Mouse (Mus musculus): ENCODE measurements around the gene Prph2. TPM values are rescaled to one million over a fixed set of nuclear protein-coding genes. Genes with fewer than 3 reads are reported as not detected.

The Prph2 gene
- polyA plus RNA-seq, 1 experiment from 2014 or later, result not detected

DNA sequence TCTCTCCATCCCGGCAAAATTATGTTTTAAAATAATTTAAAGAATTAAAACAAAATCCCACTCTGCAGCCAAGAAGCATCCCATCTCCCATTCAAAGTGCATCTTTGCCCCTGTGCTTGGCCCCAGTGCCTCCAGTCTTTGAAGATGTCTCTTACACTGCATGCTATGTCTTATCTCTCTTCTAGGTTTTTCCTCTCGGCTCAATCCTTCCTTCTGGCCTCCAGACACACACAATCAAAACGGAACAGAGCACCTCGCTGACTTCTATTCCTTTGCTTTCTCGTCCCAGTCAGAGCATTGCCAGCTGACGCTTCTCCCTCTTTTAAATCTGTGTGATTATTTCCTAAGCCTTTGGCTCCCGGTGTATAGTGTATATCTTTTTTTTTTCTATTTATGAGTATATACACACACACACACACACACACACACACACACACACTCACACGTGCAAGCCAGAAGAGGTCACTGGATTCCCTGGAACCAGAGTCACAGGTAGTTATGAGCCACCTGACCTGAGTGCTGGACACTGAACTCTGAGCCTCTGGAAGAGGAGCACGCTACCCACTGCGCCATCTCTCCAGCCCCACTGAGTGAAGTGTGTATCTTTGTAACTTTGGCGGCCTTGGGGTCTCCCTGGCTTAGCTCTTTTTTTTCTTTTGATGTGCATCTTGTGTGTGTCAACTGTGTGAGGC is 24.9 kb upstream of the Prph2 start:
- H3K79me2 ChIP-seq (ENCODE audit: inconsistent target), result no peaks in the 10 kb centered on the region
- no peak overlapping the region for H3K4me3 ChIP-seq (ENCODE audit: inconsistent target)
- WGBS (ENCODE audit: missing documents), result 92% methylated on average over 11 of the region's 11 CpGs
- no peaks in the 10 kb centered on the region for H3K36me3 ChIP-seq (ENCODE audit: inconsistent target)
- H3K27ac ChIP-seq, result no peak overlapping the region

DNA sequence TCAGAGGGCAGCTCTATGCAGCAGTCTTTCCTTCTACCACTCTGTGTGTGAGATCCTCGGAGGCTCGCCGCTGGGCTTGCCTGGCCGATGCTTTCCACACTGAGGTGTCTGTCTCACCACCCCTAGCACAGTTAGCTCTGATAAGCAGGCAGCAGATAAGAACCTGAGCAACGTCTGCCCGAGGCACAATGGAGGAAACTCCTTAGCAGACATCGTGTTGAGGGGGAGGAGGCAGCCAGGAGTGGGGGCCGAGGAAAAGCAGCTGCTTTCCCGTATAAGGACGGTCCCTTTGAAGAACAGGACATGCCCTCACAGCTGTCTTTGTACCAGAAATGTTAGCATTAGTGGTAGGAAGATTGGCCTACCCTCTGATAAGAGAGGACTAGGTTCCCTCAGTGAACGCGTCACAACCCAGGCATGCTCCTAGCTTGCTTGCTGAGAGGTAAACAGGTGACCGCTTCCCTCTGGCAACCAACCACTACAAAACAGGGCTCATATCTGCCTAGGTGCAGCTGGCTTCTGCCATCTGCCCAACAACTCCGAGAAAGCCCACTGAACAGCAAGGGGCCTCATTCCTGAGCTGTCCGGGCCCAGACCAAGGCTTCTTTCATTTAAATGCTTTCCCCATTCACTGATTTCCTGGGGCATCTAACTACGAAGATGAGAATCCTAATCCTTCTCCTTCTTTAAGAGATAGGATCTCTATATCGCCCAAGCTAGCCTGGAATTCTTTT is 24.2 kb upstream of the Prph2 start:
- no peak overlapping the region for H3K27ac ChIP-seq
- H3K36me3 ChIP-seq (ENCODE audit: inconsistent target), result no peaks in the 10 kb centered on the region
- 89% methylated on average over 17 of the region's 17 CpGs for WGBS (ENCODE audit: missing documents)
- H3K4me3 ChIP-seq (ENCODE audit: inconsistent target), result no peak overlapping the region
- H3K79me2 ChIP-seq (ENCODE audit: inconsistent target), result peaks cover 3% of the 10 kb centered on the region

DNA sequence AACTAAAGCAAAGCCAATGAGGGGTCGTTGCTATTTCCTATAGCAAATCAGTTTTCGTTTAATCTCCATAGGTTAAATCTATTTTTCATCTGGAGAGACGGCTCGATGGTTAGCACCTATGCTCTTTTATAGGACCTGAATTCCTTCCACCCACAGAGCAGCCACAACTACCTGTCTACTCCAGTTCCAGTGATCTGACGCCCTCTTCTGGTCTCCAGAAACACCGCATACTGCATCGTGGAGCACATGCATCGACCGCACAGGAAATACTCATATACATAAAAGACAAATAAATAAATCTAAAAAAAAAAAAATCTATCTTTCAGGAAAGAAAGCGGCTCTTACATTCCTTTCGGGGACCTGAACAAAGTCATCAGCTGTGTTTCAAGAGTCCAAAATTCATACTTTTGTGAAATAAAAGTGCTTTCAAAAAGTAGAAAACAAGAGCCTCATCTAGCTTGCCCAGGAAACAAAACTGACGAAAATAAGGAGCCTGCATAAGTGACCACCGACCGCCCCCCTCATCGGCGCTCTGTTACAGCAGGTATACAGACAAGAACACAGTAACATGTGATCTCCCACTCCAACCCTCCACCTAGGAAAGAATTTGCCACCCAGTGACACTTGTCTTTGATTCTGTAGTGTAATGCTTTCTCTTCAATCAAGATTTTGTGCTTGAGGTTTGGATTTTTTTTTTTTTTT is 21.6 kb upstream of the Prph2 start:
- Histone ChIP-seq H3K79me2 (ENCODE audit: inconsistent target) (peaks cover 18% of the 10 kb centered on the region), H3K4me3 (ENCODE audit: inconsistent target) (peak overlapping the region; percentile 79), H3K27ac (peak overlapping the region; percentile 60), H3K36me3 (ENCODE audit: inconsistent target) (no peaks in the 10 kb centered on the region)
- WGBS (ENCODE audit: missing documents), result 53% methylated on average over 15 of the region's 16 CpGs

DNA sequence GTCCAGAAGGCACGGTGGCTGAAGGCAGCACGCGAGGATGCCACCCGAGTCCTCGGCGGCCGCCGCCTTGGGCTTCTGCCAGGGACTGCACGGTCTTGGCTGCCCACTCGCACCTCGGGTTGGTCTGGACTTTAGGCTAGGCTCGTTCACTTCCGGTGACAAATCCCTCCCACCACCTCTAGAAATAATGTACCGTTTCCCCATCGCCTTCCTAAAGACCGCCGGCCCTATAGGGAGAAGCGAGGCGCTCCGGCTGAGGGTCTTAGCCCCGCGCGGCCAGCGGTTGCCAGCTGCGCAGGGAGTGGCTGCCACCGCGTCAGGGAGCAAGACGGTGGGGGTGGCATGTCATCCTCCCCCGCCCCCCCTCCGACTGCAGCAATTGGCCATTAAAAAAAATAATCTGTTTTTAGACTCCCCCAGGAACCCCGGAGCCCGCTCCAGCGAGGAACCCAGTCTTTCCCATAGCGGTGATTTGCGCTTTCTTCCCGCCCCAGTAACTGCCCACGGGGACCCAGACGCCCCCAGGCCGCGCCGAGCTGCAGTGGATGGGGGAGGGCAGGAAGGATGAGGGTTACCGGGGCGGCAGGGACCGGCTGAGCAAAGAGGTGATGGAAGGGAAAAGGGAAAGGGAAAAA is 20.7 kb upstream of the Prph2 start:
- Histone ChIP-seq H3K27ac (peak overlapping the region; percentile 60), H3K4me3 (ENCODE audit: inconsistent target) (peak overlapping the region; percentile 79), H3K79me2 (ENCODE audit: inconsistent target) (peaks cover 18% of the 10 kb centered on the region), H3K36me3 (ENCODE audit: inconsistent target) (no peaks in the 10 kb centered on the region)
- WGBS (ENCODE audit: missing documents), result under 1% methylated on average over 44 of the region's 44 CpGs

DNA sequence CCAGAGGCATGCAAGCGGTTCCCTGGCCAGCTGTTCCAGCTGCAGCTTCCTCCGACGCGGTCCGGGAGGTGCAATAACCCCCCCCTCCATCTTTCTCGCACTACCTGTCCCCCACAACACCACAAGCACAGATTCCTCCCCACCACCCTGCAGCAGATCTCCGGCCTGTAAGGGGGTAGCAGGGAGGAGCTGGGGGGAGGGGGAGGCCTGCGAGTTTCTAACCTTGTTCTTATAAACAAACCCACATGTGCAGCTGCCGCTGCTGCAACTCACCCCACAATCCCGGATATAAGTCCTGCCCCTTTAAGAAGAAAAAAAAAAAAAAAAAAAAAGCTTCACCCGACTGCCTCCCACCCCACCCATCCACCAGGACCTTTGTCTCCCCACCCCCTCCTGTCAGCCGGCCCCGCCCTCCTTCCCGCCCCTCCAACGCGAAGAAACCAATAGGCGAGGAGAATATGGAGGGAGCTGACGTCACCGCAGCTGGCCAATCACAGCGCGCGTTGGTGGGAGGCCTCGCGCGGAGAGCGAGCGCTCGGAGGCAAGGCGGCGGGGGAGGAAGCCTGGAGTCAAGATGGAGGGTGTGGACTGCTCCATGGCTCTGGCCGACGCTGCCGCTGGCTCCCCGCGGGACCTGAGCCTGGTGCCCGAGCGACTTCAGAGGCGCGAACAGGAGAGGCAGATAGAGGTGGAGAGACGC is 20.0 kb upstream of the Prph2 start, which contains the start of gene Tbcc:
Gene Tbcc (plus strand): TSS at position 569 of the 700 bp plus-strand sequence.
- WGBS (ENCODE audit: missing documents), result 1% methylated on average over 34 of the region's 40 CpGs
- peak within 1 kb of the TSS; percentile 60 for H3K27ac ChIP-seq
- peaks cover 18% of the 10 kb centered on the region for H3K79me2 ChIP-seq (ENCODE audit: inconsistent target)
- peak within 1 kb of the TSS; percentile 79 for H3K4me3 ChIP-seq (ENCODE audit: inconsistent target)
- no peaks in the 10 kb centered on the region for H3K36me3 ChIP-seq (ENCODE audit: inconsistent target)

DNA sequence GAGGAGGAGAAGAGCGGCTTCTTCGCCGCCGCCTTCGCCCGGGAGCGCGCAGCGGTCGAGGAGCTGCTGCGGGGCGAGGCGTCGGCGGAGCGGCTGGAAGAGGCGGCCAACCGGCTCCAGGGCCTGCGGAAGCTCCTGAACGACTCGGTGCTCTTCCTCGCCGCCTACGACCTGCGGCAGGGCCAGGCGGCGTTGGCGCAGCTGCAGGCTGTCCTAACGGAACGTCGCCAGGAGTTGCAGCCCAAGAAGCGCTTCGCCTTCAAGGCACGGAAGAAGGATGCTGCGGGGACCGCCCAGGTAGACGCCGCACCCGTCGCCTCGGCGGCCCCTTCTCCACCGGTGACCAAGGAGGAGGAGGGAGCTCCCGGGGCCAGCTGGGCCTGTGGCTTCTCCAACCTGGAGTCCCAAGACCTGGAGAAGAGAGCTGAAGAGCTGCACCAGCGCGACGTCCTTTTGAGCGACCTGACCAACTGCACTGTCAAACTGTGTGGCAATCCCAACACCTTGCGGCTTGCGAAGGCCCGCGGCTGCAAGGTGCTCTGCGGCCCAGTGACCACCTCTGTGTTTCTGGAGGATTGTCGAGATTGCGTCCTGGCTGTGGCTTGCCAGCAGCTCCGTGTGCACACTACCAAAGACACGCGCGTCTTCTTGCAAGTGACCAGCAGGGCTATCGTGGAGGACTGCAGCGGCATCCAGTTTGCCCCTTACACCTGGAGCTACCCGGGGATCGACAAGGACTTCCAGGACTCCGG is 19.2 kb upstream of the Prph2 start:
- Histone ChIP-seq H3K36me3 (ENCODE audit: inconsistent target) (no peaks in the 10 kb centered on the region), H3K4me3 (ENCODE audit: inconsistent target) (peak overlapping the region; percentile 47), H3K27ac (no peak overlapping the region), H3K79me2 (ENCODE audit: inconsistent target) (peaks cover 18% of the 10 kb centered on the region)
- 3% methylated on average over 61 of the region's 64 CpGs for WGBS (ENCODE audit: missing documents)

DNA sequence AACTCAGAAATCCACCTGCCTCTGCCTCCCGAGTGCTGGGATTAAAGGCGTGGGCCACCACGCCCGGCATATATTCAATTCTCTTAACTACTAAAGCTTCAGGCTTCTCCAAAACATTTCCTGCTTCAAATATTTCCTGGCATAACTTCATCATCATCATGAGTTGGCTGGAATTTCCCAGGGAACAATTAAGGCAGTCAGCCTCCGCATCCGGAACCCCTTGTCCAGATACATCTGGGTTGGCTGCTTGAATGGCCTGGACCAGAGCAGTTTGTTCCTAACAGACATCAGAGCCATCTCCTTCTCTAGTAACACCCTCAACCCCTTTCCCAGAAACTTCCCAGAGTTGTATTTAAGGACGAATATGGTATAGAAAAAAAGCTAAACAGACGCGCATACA is 14.8 kb upstream of the Prph2 start:
- Histone ChIP-seq H3K79me2 (ENCODE audit: inconsistent target) (peaks cover 18% of the 10 kb centered on the region), H3K4me3 (ENCODE audit: inconsistent target) (no peak overlapping the region), H3K27ac (no peak overlapping the region), H3K36me3 (ENCODE audit: inconsistent target) (no peaks in the 10 kb centered on the region)
- 92% methylated on average over 9 of the region's 9 CpGs for WGBS (ENCODE audit: missing documents)

DNA sequence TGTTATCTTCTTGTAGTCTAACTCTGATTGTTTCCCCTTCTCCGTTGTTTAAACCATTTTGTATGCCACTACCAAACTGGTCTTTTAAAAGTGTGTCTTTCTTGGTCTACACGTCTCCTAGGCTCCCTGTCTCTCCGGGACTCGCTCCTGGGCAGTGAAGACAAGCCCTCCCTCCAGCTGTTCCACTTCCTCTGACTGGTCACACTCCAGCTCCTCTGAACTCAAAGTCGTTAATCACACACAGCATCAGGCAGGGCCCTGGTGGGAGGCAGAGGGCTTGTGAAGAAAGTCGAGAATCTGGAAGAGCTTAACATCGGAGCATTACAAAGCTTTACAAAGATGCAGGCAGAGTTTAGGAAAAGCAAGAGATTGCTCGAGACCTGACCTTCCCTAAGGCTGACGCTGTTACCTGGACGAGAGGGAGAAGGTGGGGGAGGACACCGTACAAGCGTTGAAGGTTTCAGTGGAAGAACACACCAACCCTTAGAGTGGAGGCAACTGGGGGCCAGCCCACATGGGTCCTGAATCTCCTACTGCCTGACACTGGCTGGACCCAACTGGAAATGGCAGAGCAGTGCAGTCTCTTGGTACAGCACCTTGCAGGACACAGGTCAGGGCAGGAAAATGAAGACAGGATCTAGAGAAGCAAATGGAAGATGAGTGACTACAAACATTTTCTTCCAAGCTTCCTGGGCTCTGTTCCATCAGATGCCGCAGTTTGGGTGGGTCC is 12.9 kb upstream of the Prph2 start:
- Histone ChIP-seq H3K36me3 (ENCODE audit: inconsistent target) (no peaks in the 10 kb centered on the region), H3K4me3 (ENCODE audit: inconsistent target) (no peak overlapping the region), H3K79me2 (ENCODE audit: inconsistent target) (peaks cover 2% of the 10 kb centered on the region), H3K27ac (no peak overlapping the region)
- 62% methylated on average over 13 of the region's 13 CpGs for WGBS (ENCODE audit: missing documents)

DNA sequence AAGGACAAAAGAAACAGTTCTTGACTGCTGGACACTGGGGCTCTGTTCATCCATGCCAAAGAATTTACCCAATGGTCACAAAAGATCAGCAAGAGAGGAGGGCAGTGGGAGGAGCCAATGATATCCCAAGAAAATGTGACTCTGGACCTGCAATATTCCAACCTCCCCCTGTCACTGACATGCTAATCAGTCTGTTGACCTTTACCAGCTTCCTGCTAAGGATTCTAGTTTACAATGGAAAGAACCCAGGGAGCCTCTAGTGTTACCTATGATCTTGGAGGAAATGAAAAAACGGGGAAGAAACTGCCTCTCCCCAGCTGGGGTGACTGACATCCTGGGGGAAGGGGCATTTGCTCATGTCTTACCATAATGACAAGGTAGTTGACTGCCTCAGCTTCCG is 9.3 kb upstream of the Prph2 start:
- 72% methylated on average over 2 of the region's 2 CpGs for WGBS (ENCODE audit: missing documents)
- H3K79me2 ChIP-seq (ENCODE audit: inconsistent target), result no peaks in the 10 kb centered on the region
- H3K27ac ChIP-seq, result no peak overlapping the region
- no peaks in the 10 kb centered on the region for H3K36me3 ChIP-seq (ENCODE audit: inconsistent target)
- no peak overlapping the region for H3K4me3 ChIP-seq (ENCODE audit: inconsistent target)

DNA sequence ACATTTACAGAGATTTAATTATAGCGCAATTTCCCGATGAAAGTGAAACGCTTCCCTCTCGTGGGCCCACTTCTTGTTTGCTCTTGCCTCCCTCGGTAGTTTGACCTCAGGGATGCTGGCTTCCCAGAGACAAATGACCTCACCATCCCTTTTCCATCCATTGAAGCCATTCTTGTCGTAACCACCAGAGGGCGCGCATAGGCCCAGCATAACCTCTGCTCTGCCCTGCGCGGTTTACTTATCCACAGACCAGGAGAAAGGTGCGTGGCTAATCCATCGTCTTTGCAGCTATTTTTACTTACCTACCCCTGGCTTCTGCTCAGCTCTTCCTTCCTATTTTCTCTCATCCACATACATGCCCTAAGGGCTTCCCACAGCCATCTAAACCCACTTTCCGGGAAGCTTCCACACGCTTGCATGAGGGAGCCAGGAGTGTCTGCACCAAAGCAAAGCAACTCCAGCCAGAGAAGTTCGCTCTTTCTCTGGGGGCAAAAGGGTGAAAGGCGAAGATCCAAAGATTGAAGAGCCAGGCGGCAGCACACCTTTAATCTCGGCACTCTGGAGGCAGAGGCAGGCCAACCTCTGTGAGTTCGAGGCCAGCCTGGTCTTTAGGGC is 6.3 kb upstream of the Prph2 start:
- Histone ChIP-seq H3K79me2 (ENCODE audit: inconsistent target) (no peaks in the 10 kb centered on the region), H3K27ac (no peak overlapping the region), H3K36me3 (ENCODE audit: inconsistent target) (no peaks in the 10 kb centered on the region), H3K4me3 (ENCODE audit: inconsistent target) (no peak overlapping the region)
- WGBS (ENCODE audit: missing documents), result 29% methylated on average over 19 of the region's 19 CpGs

DNA sequence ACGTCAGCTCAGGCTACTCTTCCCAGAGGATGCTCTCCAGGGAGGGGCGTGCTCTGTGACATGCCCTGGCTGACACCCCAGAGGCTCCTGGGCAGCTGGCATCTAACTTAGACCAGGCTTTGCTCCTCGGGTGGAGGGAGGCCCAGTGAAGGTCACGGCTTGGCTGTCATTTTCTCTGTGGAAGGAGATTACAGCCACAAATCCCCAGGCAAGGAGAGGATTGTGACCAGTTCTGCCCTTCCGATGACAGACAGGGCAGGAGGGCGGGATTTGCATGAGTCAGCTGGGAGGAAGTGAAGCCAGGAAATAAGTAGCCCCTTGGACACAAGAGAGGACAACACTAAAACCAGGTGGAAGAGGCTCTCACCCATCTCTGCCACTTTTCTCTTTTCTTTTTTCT is 2.1 kb downstream of the Prph2 start:
- H3K36me3 ChIP-seq (ENCODE audit: inconsistent target), result no peaks in the 10 kb centered on the region
- H3K27ac ChIP-seq, result no peak overlapping the region
- H3K79me2 ChIP-seq (ENCODE audit: inconsistent target), result no peaks in the 10 kb centered on the region
- WGBS (ENCODE audit: missing documents), result 53% methylated on average over 6 of the region's 6 CpGs
- H3K4me3 ChIP-seq (ENCODE audit: inconsistent target), result no peak overlapping the region

DNA sequence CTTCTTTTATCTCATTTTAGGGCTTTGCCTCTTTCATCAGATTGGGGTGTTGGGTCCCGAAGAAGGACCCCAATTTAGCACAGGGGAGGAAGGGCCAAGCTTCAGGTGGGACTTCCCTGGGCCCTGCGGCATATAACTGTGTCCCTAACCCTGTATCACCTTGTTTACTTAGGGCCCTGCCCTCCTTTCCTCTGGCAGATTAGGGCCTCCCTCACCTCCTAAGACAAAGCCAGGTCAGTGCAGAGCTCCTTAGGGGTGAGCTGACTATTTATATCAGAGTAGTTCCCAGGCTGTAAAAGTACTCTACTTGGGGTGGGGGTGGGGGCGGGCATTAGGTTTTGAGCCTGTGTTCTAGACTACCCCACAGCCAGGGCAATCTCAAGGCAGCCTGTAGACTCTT is 4.9 kb downstream of the Prph2 start:
- Histone ChIP-seq H3K4me3 (ENCODE audit: inconsistent target) (no peak overlapping the region), H3K27ac (no peak overlapping the region), H3K36me3 (ENCODE audit: inconsistent target) (no peaks in the 10 kb centered on the region), H3K79me2 (ENCODE audit: inconsistent target) (no peaks in the 10 kb centered on the region)
- WGBS (ENCODE audit: missing documents), result 90% methylated on average over 3 of the region's 3 CpGs

DNA sequence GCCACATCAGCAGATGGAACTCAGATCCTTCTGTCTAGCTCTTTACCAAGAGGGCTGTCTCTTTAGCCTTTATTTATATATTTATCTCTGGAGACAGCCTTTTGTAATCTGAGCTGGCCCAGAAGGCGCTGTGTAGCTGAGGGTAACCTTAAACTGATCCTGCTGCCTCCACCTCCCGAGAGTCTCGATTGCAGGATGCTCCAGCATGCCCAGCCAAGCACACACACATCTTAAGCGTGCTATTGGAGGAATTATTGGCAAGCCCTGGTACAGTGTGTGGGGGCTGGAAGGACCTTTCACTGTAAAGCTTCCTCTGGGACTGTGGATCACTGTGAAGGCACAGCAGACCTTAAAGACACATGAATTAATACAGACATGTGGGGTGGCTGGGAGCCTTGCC is 8.7 kb downstream of the Prph2 start:
- no peaks in the 10 kb centered on the region for H3K79me2 ChIP-seq (ENCODE audit: inconsistent target)
- no peaks in the 10 kb centered on the region for H3K36me3 ChIP-seq (ENCODE audit: inconsistent target)
- no peak overlapping the region for H3K4me3 ChIP-seq (ENCODE audit: inconsistent target)
- WGBS (ENCODE audit: missing documents), result 58% methylated on average over 4 of the region's 4 CpGs
- H3K27ac ChIP-seq, result no peak overlapping the region
